Mouse (Mus musculus): ENCODE data around the gene Abcg1. TPM values are rescaled to one million over a fixed set of nuclear protein-coding genes. Genes with fewer than 3 reads are reported as not detected.

The Abcg1 gene
- polyA plus RNA-seq, 1 experiment from 2014 or later = 10.1 TPM

GRCm38 (mm10) chr17:31165127-31165526, 107.7 kb downstream of the Abcg1 start, which contains the start of gene Tff1:
Tff1 (minus strand) TSS chr17:31165277.
- H3K4me1 ChIP-seq (ENCODE audit: control insufficient read depth in 2 of 2, insufficient read depth in 2 of 2, low read length in 2 of 2) = no peaks in the 10 kb centered on the region
- H3K27me3 ChIP-seq (ENCODE audit: control insufficient read depth, insufficient read depth, low read length) = no peaks in the 10 kb centered on the region
- no peak within 1 kb of the TSS for H3K27ac ChIP-seq (replicated peaks in 1 of 2; ENCODE audit: control insufficient read depth in 1 of 2, insufficient read depth in 1 of 2, low read depth in 2 of 2, low read length in 2 of 2)
- H3K36me3 ChIP-seq (ENCODE audit: control insufficient read depth, insufficient read depth, low read length) = no peaks in the 10 kb centered on the region
- H3K9me3 ChIP-seq (ENCODE audit: control insufficient read depth, low read length) = no peaks in the 10 kb centered on the region
- no peak for ATAC-seq (ENCODE audit: insufficient number of reproducible peaks, insufficient read depth, low FRiP score, low read depth)
- no peak within 1 kb of the TSS for H3K4me2 ChIP-seq (ENCODE audit: low read length)
- no peak within 1 kb of the TSS for H3K9ac ChIP-seq (ENCODE audit: low read length)
- H3K4me3 ChIP-seq (ENCODE audit: control insufficient read depth in 1 of 2, insufficient read depth in 1 of 2, low read depth in 1 of 2, low read length in 2 of 2) = no peak within 1 kb of the TSS
- WGBS = 53% methylated on average over 6 of the region's 6 CpGs

Other genes starting within 250 kb of the Abcg1 start
- 0.32 TPM in 2 replicates for gene Glp1r, start 155.9 kb upstream of the Abcg1 start, polyA plus RNA-seq (2014; fragmentation: Nextera tagmentation; extraction: Ambion mirVana)
- gene Umodl1, start 103.0 kb upstream of the Abcg1 start, polyA plus RNA-seq (2014; fragmentation: Nextera tagmentation; extraction: Ambion mirVana) = not detected in 2 replicates
- gene Tff3, start 72.0 kb downstream of the Abcg1 start, polyA plus RNA-seq (2014; fragmentation: Nextera tagmentation; extraction: Ambion mirVana) = not detected in 2 replicates
- not detected in 2 replicates for gene Tff2, start 86.6 kb downstream of the Abcg1 start, polyA plus RNA-seq (2014; fragmentation: Nextera tagmentation; extraction: Ambion mirVana)
- not detected in 2 replicates for gene Tff1, start 107.6 kb downstream of the Abcg1 start, polyA plus RNA-seq (2014; fragmentation: Nextera tagmentation; extraction: Ambion mirVana)
- 0.09 TPM in 1 of 2 replicates, not detected in the other for gene Tmprss3, start 141.3 kb downstream of the Abcg1 start, polyA plus RNA-seq (2014; fragmentation: Nextera tagmentation; extraction: Ambion mirVana)
- gene Ubash3a, start 150.2 kb downstream of the Abcg1 start, polyA plus RNA-seq (2014; fragmentation: Nextera tagmentation; extraction: Ambion mirVana) = 0.50 TPM in 1 of 2 replicates, not detected in the other
- 1.3 and 1.8 TPM in 2 replicates for gene Rsph1, start 219.7 kb downstream of the Abcg1 start, polyA plus RNA-seq (2014; fragmentation: Nextera tagmentation; extraction: Ambion mirVana)
- 8.0 and 9.1 TPM in 2 replicates for gene Slc37a1, start 229.1 kb downstream of the Abcg1 start, polyA plus RNA-seq (2014; fragmentation: Nextera tagmentation; extraction: Ambion mirVana)